Mouse (Mus musculus) kidney, postnatal 0 days (tissue): ENCODE data around the gene Kcnip3. TPM values are rescaled to one million over a fixed set of nuclear protein-coding genes. Genes with fewer than 3 reads are reported as not detected.

Source experiments
- ATAC-seq: fragments of 200-750 bp; cut with Nextera tagmentation; replicated peaks from 2 replicates; pipeline ENCODE4 v1.8.0; 2017; ENCODE audit warnings: low read depth, moderate number of reproducible peaks, moderate TSS enrichment, moderate library complexity; ENCODE audit not compliant: low FRiP score
- DNase-seq: peaks from one replicate; pipeline ENCODE4 v3.0.0-alpha.2; 2016; ENCODE audit warnings: low spot score
- H3K27ac ChIP-seq: fragments of 300-500 bp; sonication (generic); 2 replicates; pipeline ENCODE4 v1.5.1; 2014; ENCODE audit warnings: mild to moderate bottlenecking
- H3K27me3 ChIP-seq: fragments of 300-500 bp; sonication (generic); 2 replicates; pipeline ENCODE4 v1.6.1; 2014; ENCODE audit warnings: low read length, mixed read lengths; ENCODE audit not compliant: insufficient read depth
- H3K36me3 ChIP-seq: fragments of 300-500 bp; sonication (generic); 2 replicates; pipeline ENCODE4 v1.6.1; 2014; ENCODE audit warnings: low read length, mixed read lengths; ENCODE audit not compliant: insufficient read depth
- H3K4me1 ChIP-seq: fragments of 300-500 bp; sonication (generic); replicated peaks from 2 replicates; pipeline ENCODE4 v1.6.1; 2014; ENCODE audit warnings: antibody characterized with exemption, low read length, mixed read lengths; ENCODE audit not compliant: insufficient read depth
- H3K4me2 ChIP-seq: fragments of 300-500 bp; sonication (generic); 2 replicates; pipeline ENCODE4 v1.6.1; 2014; ENCODE audit warnings: mild to moderate bottlenecking, low read length, moderate library complexity, mixed read lengths
- H3K4me3 ChIP-seq: fragments of 300-500 bp; sonication (generic); replicated peaks from 2 replicates; pipeline ENCODE4 v1.5.1; 2014; ENCODE audit warnings: low read depth, low read length
- H3K9ac ChIP-seq: fragments of 300-500 bp; sonication (generic); 2 replicates; pipeline ENCODE4 v1.6.1; 2014; ENCODE audit warnings: low read depth, low read length
- H3K9me3 ChIP-seq: fragments of 300-500 bp; sonication (generic); replicated peaks from 2 replicates; pipeline ENCODE4 v1.6.1; 2016; ENCODE audit warnings: low read length, inconsistent platforms, mixed read lengths
- CTCF ChIP-seq: IDR thresholded peaks from 2 replicates; pipeline ENCODE4 v1.5.1; 2016; ENCODE audit warnings: antibody characterized with exemption, low read depth, mild to moderate bottlenecking, moderate library complexity
- WGBS: fragments of 180-500 bp; shearing (Covaris S2); extraction: QIAGEN DNeasy Blood & Tissue Kit; methylation state at CpG from one replicate; pipeline ENCODE4 v1.1.7; 2014; 5-methylcytosine and 5-hydroxymethylcytosine counted together
- polyA plus RNA-seq: library from polyadenylated mRNA; unstranded; fragments of >200 nt; fragmentation: Nextera tagmentation; extraction: Ambion mirVana; gene quantifications from 2 replicates; pipeline ENCODE4 v1.2.1, GENCODE M21; 2015

The Kcnip3 gene
- polyA plus RNA-seq, 1 experiment from 2014 or later = 2.5 TPM

DNA sequence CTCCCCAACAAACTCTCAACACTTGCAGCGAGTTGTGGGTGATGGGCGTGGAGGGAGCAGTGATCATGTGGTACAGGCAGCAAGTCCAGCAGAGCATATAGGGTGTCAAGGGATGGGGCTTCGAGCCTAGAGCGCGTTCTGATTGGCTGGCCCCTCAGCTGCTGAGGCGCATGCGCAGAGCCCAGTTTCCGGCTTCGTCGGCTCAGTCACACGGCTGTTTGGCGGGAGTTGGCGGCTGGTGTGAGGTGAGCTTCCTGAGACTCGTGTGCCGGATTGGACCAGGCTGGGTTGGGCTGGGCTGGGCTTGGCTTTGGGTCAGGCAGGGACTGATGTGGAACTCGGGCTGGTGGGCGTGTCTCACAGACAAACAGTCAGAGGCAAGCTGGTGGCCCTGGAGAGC is 96.9 kb downstream of the Kcnip3 start, which contains the start of gene Gpat2:
Gene Gpat2 (plus strand): TSS at position 223 of the 400 bp plus-strand sequence.
- Histone ChIP-seq H3K9me3 (no peaks in the 10 kb centered on the region), H3K36me3 (no peaks in the 10 kb centered on the region), H3K4me3 (no peak within 1 kb of the TSS), H3K4me2 (no peak within 1 kb of the TSS), H3K27ac (no peak within 1 kb of the TSS), H3K9ac (no peak within 1 kb of the TSS), H3K27me3 (no peaks in the 10 kb centered on the region), H3K4me1 (no peaks in the 10 kb centered on the region)
- no peak for TF ChIP-seq CTCF
- ATAC-seq = no peak
- no peak for DNase-seq
- 87% methylated on average over 17 of the region's 17 CpGs for WGBS

DNA sequence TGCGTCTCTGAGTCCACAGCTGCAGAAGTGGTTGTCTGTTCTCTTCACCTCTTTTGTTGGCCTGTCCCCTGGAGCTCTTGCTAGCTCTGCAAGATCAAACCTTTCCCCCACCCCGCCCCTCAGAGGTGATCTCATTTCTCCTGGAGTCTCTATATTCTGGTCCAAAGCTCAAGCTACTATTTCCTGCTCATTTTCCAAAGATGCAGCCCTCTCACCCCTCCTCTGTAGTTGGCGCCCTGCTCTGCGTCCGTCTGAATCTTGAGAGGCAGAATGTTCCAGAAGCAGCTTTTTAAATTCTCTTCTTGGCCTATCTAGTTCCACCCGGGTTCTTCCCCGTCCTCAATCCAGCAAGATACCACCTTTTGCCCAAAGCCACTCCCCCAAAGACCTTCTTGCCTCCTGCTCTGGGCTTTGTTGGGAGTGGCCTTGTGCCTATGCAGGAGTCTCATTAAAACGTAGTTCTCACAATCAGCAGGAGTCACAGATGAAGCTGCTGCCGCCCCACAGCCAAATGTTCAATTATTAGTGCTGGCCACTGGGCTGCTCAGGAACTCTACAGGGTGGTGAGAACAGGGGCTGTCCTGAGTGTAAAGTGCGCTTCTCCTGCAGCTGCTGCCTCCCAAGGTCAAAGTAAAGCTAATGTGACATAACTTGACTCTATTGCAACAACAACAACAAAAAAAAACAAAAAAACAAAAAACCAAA is 103.5 kb downstream of the Kcnip3 start:
- no peaks in the 10 kb centered on the region for H3K4me1 ChIP-seq
- no peaks in the 10 kb centered on the region for H3K27me3 ChIP-seq
- 0 out of 2 replicates have a peak, but pooled peaks have one; percentile 47 for ATAC-seq
- no peak for TF ChIP-seq CTCF
- DNase-seq = no peak
- 52% methylated on average over 10 of the region's 10 CpGs for WGBS
- H3K9ac ChIP-seq = no peak overlapping the region
- no peaks in the 10 kb centered on the region for H3K9me3 ChIP-seq
- no peaks in the 10 kb centered on the region for H3K36me3 ChIP-seq
- H3K4me2 ChIP-seq = no peak overlapping the region
- no peak overlapping the region for H3K4me3 ChIP-seq
- H3K27ac ChIP-seq = peak overlapping the region; percentile 50

DNA sequence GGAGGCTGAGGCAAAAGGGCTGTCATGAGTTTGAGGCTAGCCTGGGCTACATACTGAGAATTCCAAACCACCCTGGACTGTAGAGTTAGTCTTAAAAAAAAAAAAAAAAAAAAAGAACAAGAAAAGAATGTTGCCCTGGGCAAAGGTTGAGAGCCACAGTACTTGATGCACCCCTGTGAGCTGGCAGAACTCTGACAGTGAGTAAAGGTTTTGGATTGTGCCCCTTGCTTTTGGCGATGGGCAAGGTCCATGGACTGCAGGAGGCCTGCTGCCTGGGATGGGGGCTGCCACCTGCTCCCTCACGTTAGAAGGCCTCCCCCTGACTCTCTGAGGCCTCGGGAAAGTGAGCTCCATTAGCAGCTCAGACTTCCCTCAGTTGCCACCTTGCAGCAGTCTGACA is 105.2 kb downstream of the Kcnip3 start:
- no peak for TF ChIP-seq CTCF
- Histone ChIP-seq H3K36me3 (no peaks in the 10 kb centered on the region), H3K9me3 (no peaks in the 10 kb centered on the region), H3K27ac (peak overlapping the region; percentile 72), H3K4me2 (no peak overlapping the region), H3K9ac (no peak overlapping the region), H3K4me3 (no peak overlapping the region), H3K4me1 (no peaks in the 10 kb centered on the region), H3K27me3 (no peaks in the 10 kb centered on the region)
- WGBS = 52% methylated on average over 3 of the region's 3 CpGs
- DNase-seq (no peak), ATAC-seq (peak; percentile 37; the same call in 1 of the 2 replicates)

DNA sequence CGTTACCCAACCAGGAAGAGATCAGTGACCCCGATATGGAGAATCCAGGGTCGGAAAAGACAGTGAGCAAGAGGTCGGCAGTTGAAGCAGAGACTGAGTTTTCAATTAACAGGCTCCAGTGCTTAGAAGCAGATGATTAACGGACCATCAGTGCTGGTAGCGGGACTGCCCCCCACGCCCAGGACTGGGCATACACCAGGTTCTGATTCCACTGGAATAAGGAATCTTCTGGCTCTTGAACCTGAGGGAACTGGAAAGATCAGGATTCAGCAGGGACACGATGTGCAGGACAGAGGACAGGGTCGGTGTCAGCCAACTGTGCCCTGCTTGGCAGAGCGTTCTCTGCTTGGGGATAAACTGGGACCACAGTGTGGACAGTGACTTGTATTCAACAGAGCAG is 106.1 kb downstream of the Kcnip3 start:
- WGBS = 37% methylated on average over 10 of the region's 10 CpGs
- Histone ChIP-seq H3K27me3 (no peaks in the 10 kb centered on the region), H3K9me3 (no peaks in the 10 kb centered on the region), H3K36me3 (no peaks in the 10 kb centered on the region), H3K4me1 (no peaks in the 10 kb centered on the region), H3K4me3 (no peak overlapping the region), H3K9ac (no peak overlapping the region), H3K4me2 (no peak overlapping the region), H3K27ac (peak overlapping the region; percentile 72; the same call in 1 of the 2 replicates)
- DNase-seq = peak; percentile 54
- TF ChIP-seq CTCF = no peak
- peak; percentile 89 for ATAC-seq

DNA sequence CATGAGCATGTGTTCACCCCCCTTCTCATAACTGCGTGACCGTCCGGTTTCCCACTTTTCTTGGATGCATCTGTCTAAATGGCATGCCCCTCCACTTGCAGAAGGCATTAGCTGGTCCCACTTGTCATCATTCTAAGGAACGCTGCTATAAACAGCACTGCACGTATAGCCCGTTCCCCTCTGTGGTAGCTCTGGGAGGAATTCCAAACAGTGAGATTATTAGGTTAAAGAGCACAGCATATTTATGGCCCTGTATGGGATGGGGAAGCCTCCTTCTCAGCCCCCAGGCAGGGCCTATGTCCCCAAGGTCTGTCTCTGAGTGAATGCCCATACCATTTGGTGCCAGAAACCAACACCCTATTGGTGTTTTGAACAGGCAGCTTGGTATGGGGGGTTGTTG is 110.8 kb downstream of the Kcnip3 start:
- Histone ChIP-seq H3K36me3 (no peaks in the 10 kb centered on the region), H3K4me1 (no peaks in the 10 kb centered on the region), H3K4me3 (no peak overlapping the region), H3K9ac (no peak overlapping the region), H3K9me3 (no peaks in the 10 kb centered on the region), H3K27me3 (no peaks in the 10 kb centered on the region), H3K4me2 (no peak overlapping the region), H3K27ac (no peak overlapping the region)
- no peak for TF ChIP-seq CTCF
- WGBS = 79% methylated on average over 6 of the region's 6 CpGs
- DNase-seq = no peak
- ATAC-seq = no peak

Other genes starting within 250 kb of the Kcnip3 start
- 8.2 and 10.3 TPM in 2 replicates for gene Dusp2, start 185.9 kb downstream of the Kcnip3 start, polyA plus RNA-seq
- not detected in 2 replicates for gene Astl, start 183.5 kb downstream of the Kcnip3 start, polyA plus RNA-seq
- gene Adra2b, start 158.9 kb downstream of the Kcnip3 start, polyA plus RNA-seq = 10.3 and 10.5 TPM in 2 replicates
- gene Gpat2, start 96.9 kb downstream of the Kcnip3 start, polyA plus RNA-seq = 0.10 and 0.12 TPM in 2 replicates
- gene Fahd2a, start 77.5 kb downstream of the Kcnip3 start, polyA plus RNA-seq = 61.3 and 62.2 TPM in 2 replicates
- gene Prom2, start 19.4 kb upstream of the Kcnip3 start, polyA plus RNA-seq = 2.2 and 2.4 TPM in 2 replicates
- gene Zfp661, start 65.0 kb upstream of the Kcnip3 start, polyA plus RNA-seq = 3.1 and 3.2 TPM in 2 replicates
- 151 and 167 TPM in 2 replicates for gene Mrps5, start 65.1 kb upstream of the Kcnip3 start, polyA plus RNA-seq
- gene Mal, start 134.6 kb upstream of the Kcnip3 start, polyA plus RNA-seq = 145 and 146 TPM in 2 replicates
- gene Mall, start 207.8 kb upstream of the Kcnip3 start, polyA plus RNA-seq = 2.0 and 2.2 TPM in 2 replicates